Mouse (Mus musculus) kidney, embryonic 15.5 days (tissue): ENCODE results near the gene Nceh1. TPM values are rescaled to one million over a fixed set of nuclear protein-coding genes. Genes with fewer than 3 reads are reported as not detected.

ENCODE experiments used
- ATAC-seq: fragments of 200-750 bp; cut with Nextera tagmentation; replicated peaks from 2 replicates; pipeline ENCODE4 v1.8.0; 2017; ENCODE audit warnings: moderate TSS enrichment; ENCODE audit not compliant: low FRiP score
- H3K27ac ChIP-seq: fragments of 300-500 bp; sonication (generic); 2 replicates; pipeline ENCODE4 v1.5.1; 2015; ENCODE audit warnings: mild to moderate bottlenecking, inconsistent platforms
- H3K27me3 ChIP-seq: fragments of 300-500 bp; sonication (generic); 2 replicates; pipeline ENCODE4 v1.6.1; 2015; ENCODE audit warnings: inconsistent platforms
- H3K36me3 ChIP-seq: fragments of 300-500 bp; sonication (generic); 2 replicates; pipeline ENCODE4 v1.6.1; 2015; ENCODE audit warnings: inconsistent platforms
- H3K4me1 ChIP-seq: fragments of 300-500 bp; sonication (generic); 2 replicates; pipeline ENCODE4 v1.6.1; 2015; ENCODE audit warnings: inconsistent platforms
- H3K4me2 ChIP-seq: fragments of 300-500 bp; sonication (generic); 2 replicates; pipeline ENCODE4 v1.6.1; 2015; ENCODE audit warnings: moderate library complexity, mild to moderate bottlenecking, inconsistent platforms
- H3K4me3 ChIP-seq: fragments of 300-500 bp; sonication (generic); replicated peaks from 2 replicates; pipeline ENCODE4 v1.5.1; 2015; ENCODE audit warnings: mild to moderate bottlenecking, inconsistent platforms
- H3K9ac ChIP-seq: fragments of 300-500 bp; sonication (generic); 2 replicates; pipeline ENCODE4 v1.6.1; 2015; ENCODE audit warnings: mild to moderate bottlenecking, inconsistent platforms
- H3K9me3 ChIP-seq: fragments of 300-500 bp; sonication (generic); replicated peaks from 2 replicates; pipeline ENCODE4 v1.6.1; 2016; ENCODE audit warnings: inconsistent platforms
- WGBS: fragments of 180-500 bp; shearing (Covaris S2); methylation state at CpG from one replicate; pipeline ENCODE4 v1.1.7; 2015; ENCODE audit warnings: mixed read lengths; 5-methylcytosine and 5-hydroxymethylcytosine counted together
- polyA plus RNA-seq: library from polyadenylated mRNA; unstranded; fragments of >200 nt; fragmentation: Nextera tagmentation; extraction: Ambion mirVana; gene quantifications from 2 replicates; pipeline ENCODE4 v1.2.1, GENCODE M21; 2015

The Nceh1 gene
- polyA plus RNA-seq, 1 experiment from 2014 or later = 16.3 TPM

DNA sequence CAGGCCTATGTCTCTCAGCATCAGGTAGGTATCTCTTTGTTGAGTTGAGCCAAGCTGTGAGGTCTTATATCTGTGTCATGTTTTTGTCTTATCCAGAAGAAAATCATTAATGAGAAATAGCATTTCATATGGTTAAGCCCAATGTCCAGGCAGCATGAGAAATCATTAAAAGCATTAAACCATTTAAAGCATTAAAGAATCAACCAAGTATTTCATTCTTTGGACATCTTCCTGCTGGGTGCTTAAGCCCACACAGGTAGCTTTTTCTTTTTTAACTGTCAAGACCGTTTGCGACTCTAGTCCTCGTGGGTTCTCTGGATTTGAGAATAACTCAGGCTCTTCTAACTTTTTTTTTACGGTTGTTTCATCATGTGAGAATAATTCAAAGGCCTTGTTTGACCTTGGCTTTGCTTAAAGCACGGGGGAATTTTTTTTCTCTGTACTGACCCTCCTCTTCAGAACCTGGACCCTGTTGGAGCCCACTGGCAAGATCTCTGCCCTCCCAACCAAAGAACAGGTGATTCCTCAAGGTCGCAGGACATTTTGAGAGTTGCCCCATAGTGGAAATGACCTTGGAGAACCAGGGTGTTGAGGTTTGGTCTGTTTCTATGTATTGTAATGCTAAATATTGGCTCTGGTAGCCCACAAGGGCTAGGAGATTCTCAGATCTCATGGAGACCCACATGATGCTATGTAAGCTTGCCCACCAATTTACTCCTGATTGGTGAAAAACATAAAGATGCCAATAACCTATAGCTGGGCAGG is 20.9 kb upstream of the Nceh1 start:
- Histone ChIP-seq H3K4me2 (no peak overlapping the region), H3K27ac (no peak overlapping the region), H3K36me3 (no peaks in the 10 kb centered on the region), H3K9ac (no peak overlapping the region), H3K27me3 (no peaks in the 10 kb centered on the region), H3K9me3 (no peaks in the 10 kb centered on the region), H3K4me3 (no peak overlapping the region), H3K4me1 (no peaks in the 10 kb centered on the region)
- ATAC-seq = no peak
- WGBS = 82% methylated on average over 6 of the region's 6 CpGs

DNA sequence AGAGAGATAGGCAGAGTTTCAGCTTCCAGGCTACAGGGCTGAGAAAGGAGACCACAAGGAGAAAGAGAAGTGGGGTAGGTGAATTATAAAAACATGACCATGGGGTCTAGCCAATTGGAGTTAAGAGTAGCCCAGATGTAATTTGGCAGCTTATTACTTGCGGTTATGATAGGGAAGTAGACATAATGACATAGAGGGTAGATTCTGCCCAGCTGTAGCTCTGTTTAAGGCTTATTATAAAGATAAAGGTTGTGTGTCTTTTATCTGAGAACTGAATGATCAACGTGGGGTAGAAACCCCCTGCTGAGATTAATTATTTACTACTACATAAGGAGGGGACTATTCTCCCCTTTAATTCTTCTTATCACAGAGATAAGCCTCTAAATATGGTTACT is 20.4 kb upstream of the Nceh1 start:
- no peak for ATAC-seq

DNA sequence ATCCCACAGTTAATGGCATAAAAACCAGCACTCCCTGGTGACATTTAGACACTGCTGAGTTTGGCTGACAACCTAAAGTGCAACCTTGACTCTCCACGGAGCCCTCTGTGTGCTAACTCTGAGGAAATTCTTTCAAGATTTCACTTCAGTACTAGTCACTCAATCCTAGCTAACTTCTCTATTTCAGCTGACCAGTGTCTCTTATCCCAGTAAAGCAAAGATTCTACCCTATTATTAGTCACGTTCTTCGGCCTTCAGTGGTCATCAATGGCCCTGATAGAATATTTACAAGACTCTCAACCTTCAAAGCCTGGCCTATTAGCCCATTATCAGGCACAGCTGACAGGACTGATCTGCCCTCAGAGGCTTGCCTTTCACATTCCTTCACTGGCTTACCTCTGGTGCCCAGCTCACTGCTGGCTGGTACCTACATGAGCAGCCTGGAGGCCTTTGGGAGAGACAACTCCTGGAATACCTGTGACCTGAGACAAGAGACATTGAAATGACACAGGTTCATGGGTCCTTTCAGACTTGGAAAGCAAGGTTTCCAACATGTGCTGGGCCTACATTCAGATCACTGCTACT is 17.2 kb upstream of the Nceh1 start:
- Histone ChIP-seq H3K4me1 (no peaks in the 10 kb centered on the region), H3K4me2 (no peak overlapping the region), H3K4me3 (no peak overlapping the region), H3K9ac (no peak overlapping the region), H3K36me3 (no peaks in the 10 kb centered on the region), H3K27ac (0 out of 2 replicates have a peak overlapping the region, but pooled peaks have one; percentile 30), H3K27me3 (no peaks in the 10 kb centered on the region), H3K9me3 (no peaks in the 10 kb centered on the region)
- WGBS = 87% methylated on average over 3 of the region's 3 CpGs
- no peak for ATAC-seq

More for the DNA sequence above, 20.4 kb upstream of the Nceh1 start:
- Histone ChIP-seq H3K27ac (no peak overlapping the region), H3K4me3 (no peak overlapping the region), H3K36me3 (no peaks in the 10 kb centered on the region), H3K4me1 (no peaks in the 10 kb centered on the region), H3K27me3 (no peaks in the 10 kb centered on the region), H3K4me2 (no peak overlapping the region), H3K9ac (no peak overlapping the region), H3K9me3 (no peaks in the 10 kb centered on the region)
- WGBS = 65% methylated on average over 2 of the region's 2 CpGs

DNA sequence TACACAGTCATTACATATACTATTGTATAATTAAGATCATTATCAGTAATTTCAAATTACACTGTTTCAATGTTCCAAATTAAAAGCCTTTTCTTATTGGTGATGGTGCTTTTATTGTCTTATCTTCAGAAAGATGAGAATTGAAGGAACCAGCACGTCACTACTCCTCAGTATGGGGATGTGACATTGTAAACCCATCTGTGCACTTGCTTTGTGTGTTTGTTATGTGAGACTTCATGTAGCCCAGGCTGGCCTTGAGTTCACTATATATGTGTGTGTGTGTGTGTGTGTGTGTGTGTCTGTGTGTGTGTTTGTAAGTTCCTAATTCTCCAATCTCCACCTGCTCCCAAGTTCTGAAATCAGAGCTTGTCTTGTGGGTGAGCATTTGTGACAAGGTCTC is 12.5 kb upstream of the Nceh1 start:
- H3K27ac ChIP-seq = no peak overlapping the region

DNA sequence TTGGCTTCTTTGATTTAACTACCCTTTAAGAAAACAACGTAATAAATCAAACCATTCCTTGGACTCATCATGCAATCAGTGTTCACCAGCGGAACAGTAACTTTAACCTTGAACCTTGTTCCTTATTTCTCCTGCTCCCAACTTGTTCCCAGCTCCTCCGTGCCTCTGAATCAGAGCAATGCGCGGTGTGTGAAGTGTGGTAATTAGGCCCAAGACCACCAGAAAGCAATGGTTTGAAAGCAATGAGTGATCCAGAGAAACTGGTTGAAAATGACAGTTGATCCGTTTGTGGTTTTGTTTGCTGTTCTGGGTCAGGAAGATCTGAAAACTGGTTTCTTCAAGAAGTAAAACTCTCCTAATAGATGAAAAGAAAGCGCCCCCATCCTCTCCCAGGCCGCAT is 3.1 kb upstream of the Nceh1 start:
- peaks cover 15% of the 10 kb centered on the region for H3K4me1 ChIP-seq

More for the DNA sequence above, 12.5 kb upstream of the Nceh1 start:
- WGBS = 61% methylated on average over 1 of the region's 1 CpGs
- Histone ChIP-seq H3K36me3 (no peaks in the 10 kb centered on the region), H3K4me3 (no peak overlapping the region), H3K9me3 (no peaks in the 10 kb centered on the region), H3K9ac (no peak overlapping the region), H3K4me2 (no peak overlapping the region), H3K27me3 (no peaks in the 10 kb centered on the region), H3K4me1 (0 out of 2 replicates have a peak, but pooled peaks cover 2% of the 10 kb centered on the region)
- no peak for ATAC-seq

DNA sequence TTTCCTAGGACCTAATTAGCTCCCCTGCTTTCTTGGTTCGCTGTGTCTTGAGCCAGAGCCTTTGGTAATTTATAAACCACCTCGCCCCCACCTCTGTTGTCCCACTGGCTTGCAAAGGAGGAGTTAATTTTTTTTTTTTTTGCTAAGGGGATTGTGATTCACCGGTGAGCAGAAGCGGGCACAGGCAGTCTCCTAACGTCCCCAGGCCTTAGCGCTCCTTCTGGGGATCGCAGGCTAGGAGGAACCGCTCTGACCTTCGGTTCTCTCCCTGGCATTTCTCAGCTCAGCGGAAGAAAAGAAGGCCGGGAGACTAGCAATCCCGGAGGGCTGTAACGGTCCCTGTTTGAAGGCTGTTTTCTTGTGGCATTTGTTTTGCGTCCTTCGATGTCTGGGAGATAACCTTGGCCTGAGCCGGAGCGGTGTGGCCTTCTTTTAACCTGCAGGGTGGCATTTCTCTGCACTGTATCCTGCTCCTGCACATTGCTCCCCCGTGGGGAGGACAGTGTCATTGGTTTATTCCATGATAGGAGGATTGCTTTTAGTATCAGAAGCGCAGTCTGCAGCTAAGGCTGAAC is 923 bp downstream of the Nceh1 start:
- ATAC-seq = no peak

More for the DNA sequence above, 3.1 kb upstream of the Nceh1 start:
- Histone ChIP-seq H3K4me3 (no peak overlapping the region), H3K27me3 (no peaks in the 10 kb centered on the region), H3K9me3 (no peaks in the 10 kb centered on the region), H3K27ac (no peak overlapping the region), H3K36me3 (no peaks in the 10 kb centered on the region), H3K4me2 (no peak overlapping the region), H3K9ac (no peak overlapping the region)
- WGBS = 67% methylated on average over 8 of the region's 8 CpGs
- ATAC-seq = no peak

DNA sequence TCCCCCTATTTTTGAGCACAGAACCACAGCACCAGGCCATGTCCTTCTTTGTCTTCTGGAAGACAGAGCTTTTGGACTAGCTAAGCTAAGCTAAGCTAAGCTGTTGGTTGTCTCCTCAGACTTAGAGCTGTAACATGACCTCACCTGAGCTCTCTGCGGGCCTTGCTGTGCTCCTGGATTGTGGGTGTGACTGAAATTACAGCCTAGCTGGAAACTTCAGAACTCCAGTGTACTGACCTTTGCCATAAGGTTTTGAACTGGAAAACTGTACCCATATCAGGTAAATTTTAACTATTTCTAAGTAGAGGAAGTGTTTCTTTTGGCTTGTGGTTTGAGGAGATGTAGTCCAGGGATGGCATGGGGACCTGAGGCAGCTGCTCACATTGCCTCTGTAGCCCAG is 5.6 kb downstream of the Nceh1 start:
- H3K9me3 ChIP-seq = no peaks in the 10 kb centered on the region
- WGBS = 29% methylated on average over 1 of the region's 1 CpGs
- H3K4me2 ChIP-seq = no peak overlapping the region
- no peak for ATAC-seq
- peaks cover 11% of the 10 kb centered on the region for H3K4me1 ChIP-seq
- H3K27ac ChIP-seq = peak overlapping the region; percentile 28; the same call in 1 of the 2 replicates
- H3K9ac ChIP-seq = no peak overlapping the region
- H3K36me3 ChIP-seq = no peaks in the 10 kb centered on the region
- H3K4me3 ChIP-seq = no peak overlapping the region
- H3K27me3 ChIP-seq = no peaks in the 10 kb centered on the region

More for the DNA sequence above, 923 bp downstream of the Nceh1 start:
- Histone ChIP-seq H3K9ac (peak overlapping the region; percentile 64), H3K27ac (peak overlapping the region; percentile 64; the same call in 1 of the 2 replicates), H3K4me3 (peak overlapping the region; percentile 66), H3K9me3 (no peaks in the 10 kb centered on the region), H3K27me3 (no peaks in the 10 kb centered on the region), H3K4me2 (peak overlapping the region; percentile 95), H3K36me3 (no peaks in the 10 kb centered on the region), H3K4me1 (peaks cover 15% of the 10 kb centered on the region)
- 10% methylated on average over 19 of the region's 19 CpGs for WGBS

DNA sequence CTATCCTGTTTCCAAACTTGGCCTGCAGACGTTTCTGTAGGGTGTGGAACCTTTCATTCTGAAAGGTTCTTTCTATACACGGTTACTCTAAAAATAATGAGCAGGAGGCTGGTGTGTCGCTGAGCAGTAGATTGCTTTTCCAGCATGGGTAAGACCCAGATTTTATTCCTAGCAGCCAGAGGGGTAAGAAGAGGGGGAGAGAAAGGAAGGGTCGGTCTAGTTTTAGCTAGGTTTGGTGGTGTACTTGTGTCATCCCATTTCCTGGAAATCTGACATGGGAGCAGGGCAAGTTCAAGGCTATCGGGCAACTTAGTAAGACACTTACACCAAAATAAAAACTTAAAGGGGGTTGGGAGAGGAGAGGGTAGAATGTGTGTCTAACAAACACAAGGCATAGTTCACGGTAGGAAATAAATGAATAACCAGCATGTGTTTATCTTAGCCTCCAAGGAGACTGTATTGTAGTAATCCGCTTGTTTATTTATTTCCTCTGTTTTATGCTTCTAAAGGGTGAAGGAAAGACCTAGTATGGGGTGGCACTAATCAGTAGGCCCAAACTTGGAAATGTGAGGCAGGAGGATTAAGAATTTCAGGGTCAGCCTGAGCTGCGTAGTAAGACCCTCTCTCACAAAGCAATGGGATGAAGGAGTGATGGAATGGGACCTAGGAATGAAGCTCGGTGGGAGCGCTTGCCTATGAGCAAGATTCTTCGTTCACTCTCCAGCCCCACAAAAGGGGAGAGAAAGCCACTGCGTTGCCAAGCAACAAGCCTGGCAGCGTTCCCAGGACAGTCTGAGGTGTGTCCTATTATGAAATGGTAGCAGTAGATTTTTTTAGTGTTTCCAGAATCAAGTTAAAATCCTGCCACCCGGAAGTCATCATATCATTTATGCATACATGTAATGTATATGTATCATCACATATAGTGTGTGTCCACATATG is 6.8 kb downstream of the Nceh1 start:
- Histone ChIP-seq H3K4me3 (no peak overlapping the region), H3K36me3 (no peaks in the 10 kb centered on the region), H3K9ac (no peak overlapping the region), H3K27ac (peak overlapping the region; percentile 28), H3K4me2 (no peak overlapping the region), H3K27me3 (no peaks in the 10 kb centered on the region), H3K9me3 (no peaks in the 10 kb centered on the region), H3K4me1 (peaks cover 14% of the 10 kb centered on the region)
- WGBS = 65% methylated on average over 14 of the region's 14 CpGs
- ATAC-seq = no peak

DNA sequence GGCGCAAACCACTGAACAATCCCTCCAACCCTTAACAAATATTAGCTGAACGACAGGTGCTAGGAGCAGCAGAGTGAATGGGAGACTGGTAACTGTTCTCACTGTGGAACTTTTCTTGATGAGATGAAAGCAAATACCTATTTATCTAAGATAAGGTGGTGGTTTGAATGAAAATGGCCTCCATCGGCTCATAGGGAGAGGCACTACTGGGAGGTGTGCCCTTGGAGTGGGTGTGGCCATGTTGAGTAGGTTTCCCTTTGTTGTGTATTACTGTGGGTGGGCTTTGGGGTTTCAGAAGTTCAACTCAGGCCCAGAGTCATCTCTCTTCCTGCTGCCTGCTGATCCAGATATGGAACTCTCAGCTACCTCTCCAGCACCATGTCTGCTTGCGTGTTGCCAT is 8.1 kb downstream of the Nceh1 start:
- Histone ChIP-seq H3K27ac (no peak overlapping the region), H3K4me3 (no peak overlapping the region), H3K4me1 (peaks cover 14% of the 10 kb centered on the region), H3K9me3 (no peaks in the 10 kb centered on the region), H3K9ac (no peak overlapping the region), H3K4me2 (no peak overlapping the region), H3K27me3 (no peaks in the 10 kb centered on the region), H3K36me3 (no peaks in the 10 kb centered on the region)
- no peak for ATAC-seq
- 92% methylated on average over 4 of the region's 4 CpGs for WGBS

DNA sequence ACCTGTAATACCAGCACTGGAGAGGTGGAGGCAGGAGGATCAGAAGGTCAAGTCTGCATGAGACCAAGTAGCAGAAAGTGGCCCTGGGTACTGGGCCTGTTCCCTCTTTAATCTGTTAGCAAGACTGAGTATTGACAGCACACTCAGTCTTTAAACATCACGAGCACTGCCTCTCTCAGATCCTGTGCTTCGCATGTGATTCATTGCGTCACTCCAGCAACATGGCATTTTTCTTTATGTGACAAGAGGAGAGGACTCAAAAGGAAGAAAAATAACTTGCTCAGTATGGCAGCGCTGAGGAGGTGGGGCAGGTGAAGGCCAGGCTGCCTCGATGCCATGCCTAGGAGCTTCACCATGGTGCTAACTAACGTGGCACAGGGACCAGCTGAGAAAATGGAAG is 9.1 kb downstream of the Nceh1 start:
- peaks cover 14% of the 10 kb centered on the region for H3K4me1 ChIP-seq
- 92% methylated on average over 6 of the region's 6 CpGs for WGBS
- no peak overlapping the region for H3K9ac ChIP-seq
- H3K36me3 ChIP-seq = no peaks in the 10 kb centered on the region
- H3K27ac ChIP-seq = no peak overlapping the region
- H3K4me2 ChIP-seq = no peak overlapping the region
- no peak for ATAC-seq
- no peaks in the 10 kb centered on the region for H3K27me3 ChIP-seq
- no peaks in the 10 kb centered on the region for H3K9me3 ChIP-seq
- H3K4me3 ChIP-seq = no peak overlapping the region

DNA sequence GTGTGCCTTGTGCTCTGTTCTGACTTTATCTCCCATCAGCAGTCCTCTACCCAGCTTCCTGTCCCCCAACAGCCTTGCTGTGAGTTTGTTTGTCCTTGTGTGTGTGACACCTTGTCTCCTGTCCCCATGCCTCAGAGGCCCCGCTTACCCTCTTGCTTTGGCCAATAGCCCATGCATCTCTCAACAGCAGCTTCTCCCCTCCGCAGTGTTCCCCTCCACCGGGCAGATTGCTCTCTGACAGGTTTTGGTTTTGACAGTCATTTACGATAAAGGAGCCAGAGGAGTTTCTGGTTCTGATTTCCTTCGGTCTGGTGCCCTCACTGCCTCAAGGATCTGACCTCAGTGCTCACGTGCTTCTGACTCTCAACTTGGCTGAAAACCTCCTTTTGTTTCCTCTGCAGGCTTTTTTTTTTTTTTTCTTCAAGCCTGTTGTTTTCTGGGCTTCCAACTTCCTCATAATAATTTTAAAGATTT is 11.1 kb downstream of the Nceh1 start:
- no peak overlapping the region for H3K9ac ChIP-seq
- H3K4me3 ChIP-seq = no peak overlapping the region
- peaks cover 11% of the 10 kb centered on the region for H3K4me1 ChIP-seq
- no peaks in the 10 kb centered on the region for H3K36me3 ChIP-seq
- ATAC-seq = no peak
- peak overlapping the region; percentile 77 for H3K27ac ChIP-seq
- no peak overlapping the region for H3K4me2 ChIP-seq
- WGBS = 21% methylated on average over 6 of the region's 6 CpGs
- H3K9me3 ChIP-seq = no peaks in the 10 kb centered on the region
- no peaks in the 10 kb centered on the region for H3K27me3 ChIP-seq
